Mouse (Mus musculus) heart, adult 2 months (tissue): ENCODE results near the gene Hcn2.

Experiments used
- CTCF ChIP-seq: fragments of 200-600 bp; IDR thresholded peaks from 2 replicates; pipeline ENCODE4 v1.8.1; 2022; ENCODE audit warnings: antibody characterized with exemption, mild to moderate bottlenecking, moderate library complexity
- EP300 ChIP-seq: fragments of 200-500 bp; IDR thresholded peaks from 2 replicates; pipeline ENCODE4 v1.6.1; 2011; ENCODE audit warnings: low read depth, low read length, control low read depth; ENCODE audit not compliant: insufficient read depth

GRCm38 (mm10) chr10:79688720-79689119 lies 27.7 kb upstream of the Hcn2 start, which contains the start of gene Gzmm:
- TF ChIP-seq EP300 (no peak), CTCF (no peak)
